Mouse (Mus musculus) forebrain, embryonic 16.5 days (tissue): ENCODE results near the gene Rps6kl1. TPM values are rescaled to one million over a fixed set of nuclear protein-coding genes. Genes with fewer than 3 reads are reported as not detected.
A peak's percentile ranks its signal among the peaks of the same experiment; 100 is the strongest.

Source experiments
- ATAC-seq: fragments of 200-750 bp; cut with Nextera tagmentation; 2 replicates; pipeline ENCODE4 v1.8.0; 2017; ENCODE audit warnings: mild to moderate bottlenecking, moderate library complexity
- H3K27ac ChIP-seq: fragments of 300-500 bp; sonication (generic); 2 replicates; pipeline ENCODE4 v1.5.1; 2014; ENCODE audit warnings: low read length, control low read depth
- H3K27me3 ChIP-seq: fragments of 300-500 bp; sonication (generic); replicated peaks from 2 replicates; pipeline ENCODE4 v1.6.1; 2014; ENCODE audit warnings: low read length; ENCODE audit not compliant: control insufficient read depth, insufficient read depth
- H3K36me3 ChIP-seq: fragments of 300-500 bp; sonication (generic); 2 replicates; pipeline ENCODE4 v1.6.1; 2014; ENCODE audit not compliant: control insufficient read depth, insufficient read depth
- H3K4me1 ChIP-seq: fragments of 300-500 bp; sonication (generic); replicated peaks from 2 replicates; pipeline ENCODE4 v1.6.1; 2014; ENCODE audit warnings: low read length; ENCODE audit not compliant: control insufficient read depth, insufficient read depth
- H3K4me2 ChIP-seq: fragments of 300-500 bp; sonication (generic); 2 replicates; pipeline ENCODE4 v1.6.1; 2014; ENCODE audit warnings: mild to moderate bottlenecking, low read length, control low read depth
- H3K4me3 ChIP-seq: fragments of 300-500 bp; sonication (generic); replicated peaks from 2 replicates; pipeline ENCODE4 v1.5.1; 2014; ENCODE audit warnings: mild to moderate bottlenecking, low read length, control low read depth
- H3K9ac ChIP-seq: fragments of 300-500 bp; sonication (generic); replicated peaks from 2 replicates; pipeline ENCODE4 v1.6.1; 2014; ENCODE audit warnings: low read depth, low read length, control low read depth
- H3K9me3 ChIP-seq: fragments of 300-500 bp; sonication (generic); 2 replicates; pipeline ENCODE4 v1.6.1; 2016; ENCODE audit warnings: low read length; ENCODE audit not compliant: control insufficient read depth
- WGBS: fragments of 180-500 bp; shearing (Covaris S2); extraction: QIAGEN DNeasy Blood & Tissue Kit; methylation state at CpG from one replicate; pipeline ENCODE4 v1.1.7; 2014; 5-methylcytosine and 5-hydroxymethylcytosine counted together
- polyA plus RNA-seq: library from polyadenylated mRNA; unstranded; fragments of >200 nt; fragmentation: Nextera tagmentation; extraction: Ambion mirVana; gene quantifications from 2 replicates; pipeline ENCODE4 v1.2.1, GENCODE M21; 2015

Rps6kl1 gene
- polyA plus RNA-seq, 1 experiment from 2014 or later, result 30.8 TPM

GRCm38 (mm10) chr12:85192461-85193108 is 41.5 kb upstream of the Rps6kl1 start:
- ATAC-seq, result 0 out of 2 replicates have a peak, but pooled peaks have one; percentile 43

GRCm38 (mm10) chr12:85190290-85190689 is 39.2 kb upstream of the Rps6kl1 start:
- H3K27me3 ChIP-seq, result no peaks in the 10 kb centered on the region
- no peaks in the 10 kb centered on the region for H3K36me3 ChIP-seq
- peaks cover 22% of the 10 kb centered on the region for H3K4me1 ChIP-seq
- WGBS, result 80% methylated on average over 7 of the region's 7 CpGs
- H3K27ac ChIP-seq, result no peak overlapping the region
- no peak overlapping the region for H3K9ac ChIP-seq
- no peak overlapping the region for H3K4me3 ChIP-seq
- H3K9me3 ChIP-seq, result no peaks in the 10 kb centered on the region
- H3K4me2 ChIP-seq, result no peak overlapping the region
- ATAC-seq, result no peak

More at GRCm38 (mm10) chr12:85192461-85193108, 41.5 kb upstream of the Rps6kl1 start:
- no peak overlapping the region for H3K27ac ChIP-seq
- H3K4me3 ChIP-seq, result no peak overlapping the region
- no peaks in the 10 kb centered on the region for H3K27me3 ChIP-seq
- H3K4me2 ChIP-seq, result no peak overlapping the region
- H3K9me3 ChIP-seq, result no peaks in the 10 kb centered on the region
- 25% methylated on average over 19 of the region's 19 CpGs for WGBS
- H3K9ac ChIP-seq, result no peak overlapping the region
- H3K36me3 ChIP-seq, result no peaks in the 10 kb centered on the region
- peaks cover 22% of the 10 kb centered on the region for H3K4me1 ChIP-seq

GRCm38 (mm10) chr12:85186361-85186760 is 35.3 kb upstream of the Rps6kl1 start:
- H3K4me3 ChIP-seq, result no peak overlapping the region
- no peak overlapping the region for H3K9ac ChIP-seq
- 77% methylated on average over 7 of the region's 7 CpGs for WGBS
- H3K27ac ChIP-seq, result no peak overlapping the region
- H3K4me1 ChIP-seq, result peaks cover 15% of the 10 kb centered on the region
- no peak overlapping the region for H3K4me2 ChIP-seq
- H3K36me3 ChIP-seq, result no peaks in the 10 kb centered on the region
- no peak for ATAC-seq
- no peaks in the 10 kb centered on the region for H3K9me3 ChIP-seq
- no peaks in the 10 kb centered on the region for H3K27me3 ChIP-seq

GRCm38 (mm10) chr12:85185810-85186209 is 34.7 kb upstream of the Rps6kl1 start:
- H3K36me3 ChIP-seq, result no peaks in the 10 kb centered on the region
- no peaks in the 10 kb centered on the region for H3K27me3 ChIP-seq
- no peak overlapping the region for H3K4me2 ChIP-seq
- no peak for ATAC-seq
- no peak overlapping the region for H3K27ac ChIP-seq
- H3K9ac ChIP-seq, result no peak overlapping the region
- no peak overlapping the region for H3K4me3 ChIP-seq
- no peaks in the 10 kb centered on the region for H3K9me3 ChIP-seq
- WGBS, result 73% methylated on average over 8 of the region's 8 CpGs
- peaks cover 18% of the 10 kb centered on the region for H3K4me1 ChIP-seq

GRCm38 (mm10) chr12:85184118-85184517 is 33.1 kb upstream of the Rps6kl1 start:
- Histone ChIP-seq H3K4me3 (no peak overlapping the region), H3K4me1 (peaks cover 18% of the 10 kb centered on the region), H3K27ac (no peak overlapping the region), H3K36me3 (no peaks in the 10 kb centered on the region), H3K9ac (no peak overlapping the region), H3K4me2 (no peak overlapping the region), H3K27me3 (no peaks in the 10 kb centered on the region), H3K9me3 (no peaks in the 10 kb centered on the region)
- ATAC-seq, result no peak
- 65% methylated on average over 5 of the region's 5 CpGs for WGBS

GRCm38 (mm10) chr12:85182898-85183297 is 31.8 kb upstream of the Rps6kl1 start:
- Histone ChIP-seq H3K27ac (no peak overlapping the region), H3K9ac (no peak overlapping the region), H3K4me1 (peaks cover 18% of the 10 kb centered on the region), H3K36me3 (no peaks in the 10 kb centered on the region), H3K27me3 (no peaks in the 10 kb centered on the region), H3K9me3 (no peaks in the 10 kb centered on the region), H3K4me2 (no peak overlapping the region), H3K4me3 (no peak overlapping the region)
- WGBS, result 51% methylated on average over 5 of the region's 5 CpGs
- 0 out of 2 replicates have a peak, but pooled peaks have one; percentile 23 for ATAC-seq

- Histone ChIP-seq H3K4me2 (no peak overlapping the region), H3K4me3 (no peak overlapping the region), H3K9ac (no peak overlapping the region), H3K27ac (no peak overlapping the region), H3K27me3 (no peaks in the 10 kb centered on the region), H3K36me3 (no peaks in the 10 kb centered on the region), H3K9me3 (no peaks in the 10 kb centered on the region), H3K4me1 (peaks cover 22% of the 10 kb centered on the region)
- no peak for ATAC-seq
- WGBS, result 4% methylated on average over 8 of the region's 8 CpGs
Observed at GRCm38 (mm10) chr12:85182345-85182643, 31.2 kb upstream of the Rps6kl1 start.

- H3K36me3 ChIP-seq, result no peaks in the 10 kb centered on the region
- no peak overlapping the region for H3K9ac ChIP-seq
- H3K27me3 ChIP-seq, result no peaks in the 10 kb centered on the region
- no peaks in the 10 kb centered on the region for H3K9me3 ChIP-seq
- no peak overlapping the region for H3K4me3 ChIP-seq
- peak; percentile 62; the same call in 1 of the 2 replicates for ATAC-seq
- 16% methylated on average over 17 of the region's 17 CpGs for WGBS
- H3K4me2 ChIP-seq, result no peak overlapping the region
- peaks cover 28% of the 10 kb centered on the region for H3K4me1 ChIP-seq
- no peak overlapping the region for H3K27ac ChIP-seq
Observed at GRCm38 (mm10) chr12:85181475-85182344, 30.6 kb upstream of the Rps6kl1 start.

GRCm38 (mm10) chr12:85178294-85178693 is 27.2 kb upstream of the Rps6kl1 start:
- H3K4me2 ChIP-seq, result no peak overlapping the region
- H3K4me1 ChIP-seq, result peaks cover 53% of the 10 kb centered on the region
- H3K27ac ChIP-seq, result no peak overlapping the region
- no peak overlapping the region for H3K4me3 ChIP-seq
- 81% methylated on average over 2 of the region's 2 CpGs for WGBS
- no peaks in the 10 kb centered on the region for H3K36me3 ChIP-seq
- no peaks in the 10 kb centered on the region for H3K27me3 ChIP-seq
- H3K9ac ChIP-seq, result no peak overlapping the region
- no peaks in the 10 kb centered on the region for H3K9me3 ChIP-seq
- ATAC-seq, result no peak
